Mouse (Mus musculus) brain, embryonic 14.5 days (tissue): ENCODE results near the gene Amdhd2.

Source experiments
- CTCF ChIP-seq: fragments of 200-500 bp; IDR thresholded peaks from 2 replicates; pipeline ENCODE4 v1.5.1; 2012; ENCODE audit warnings: inconsistent platforms, mild to moderate bottlenecking, moderate library complexity, borderline replicate concordance; ENCODE audit not compliant: insufficient read depth, insufficient read length; ENCODE audit errors: extremely low read depth
- POLR2A ChIP-seq: fragments of 200-500 bp; IDR thresholded peaks from 2 replicates; pipeline ENCODE4 v1.6.1; 2012; ENCODE audit warnings: mild to moderate bottlenecking, inconsistent platforms, borderline replicate concordance; ENCODE audit not compliant: poor library complexity, insufficient read depth, insufficient read length, severe bottlenecking; ENCODE audit errors: extremely low read depth

DNA sequence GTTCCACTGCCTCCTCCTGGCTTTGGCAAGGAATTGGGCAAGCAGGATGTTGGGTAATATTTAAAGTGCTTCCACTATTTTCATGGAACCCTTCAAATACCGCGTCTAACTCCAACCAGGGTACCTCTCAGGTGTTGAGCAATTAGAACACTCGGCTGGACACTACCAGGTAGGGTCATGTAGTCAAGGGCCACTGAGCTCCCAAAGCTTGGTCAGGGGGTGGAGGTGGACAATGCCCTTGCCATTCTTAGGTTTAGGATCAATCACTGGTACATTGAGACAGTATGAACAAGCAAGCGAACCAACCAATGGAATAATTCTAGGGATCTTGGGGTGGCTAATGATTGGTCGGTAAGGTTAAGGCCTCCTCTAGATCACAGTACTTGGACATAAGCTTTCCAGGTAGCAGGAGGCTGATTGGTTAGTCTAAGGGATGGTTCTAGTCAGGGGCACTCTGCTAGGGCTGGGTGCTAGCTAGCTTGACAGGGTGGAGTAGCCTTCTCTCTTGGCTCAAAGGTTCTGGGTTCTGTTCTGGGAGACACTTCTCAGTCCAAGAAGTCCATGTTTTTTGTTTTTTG lies 49.0 kb upstream of the Amdhd2 start:
- no peak for TF ChIP-seq POLR2A
- no peak for TF ChIP-seq CTCF
